Mouse (Mus musculus) lung, postnatal 0 days (tissue): Measurements from ENCODE around the gene Wbp1l.

Source experiments
- CTCF ChIP-seq: IDR thresholded peaks from 2 replicates; pipeline ENCODE4 v1.5.1; 2016; ENCODE audit warnings: antibody characterized with exemption, mild to moderate bottlenecking
- EP300 ChIP-seq: IDR thresholded peaks from 2 replicates; pipeline ENCODE4 v1.6.1; 2016; ENCODE audit warnings: antibody characterized with exemption, mild to moderate bottlenecking, control low read depth

DNA sequence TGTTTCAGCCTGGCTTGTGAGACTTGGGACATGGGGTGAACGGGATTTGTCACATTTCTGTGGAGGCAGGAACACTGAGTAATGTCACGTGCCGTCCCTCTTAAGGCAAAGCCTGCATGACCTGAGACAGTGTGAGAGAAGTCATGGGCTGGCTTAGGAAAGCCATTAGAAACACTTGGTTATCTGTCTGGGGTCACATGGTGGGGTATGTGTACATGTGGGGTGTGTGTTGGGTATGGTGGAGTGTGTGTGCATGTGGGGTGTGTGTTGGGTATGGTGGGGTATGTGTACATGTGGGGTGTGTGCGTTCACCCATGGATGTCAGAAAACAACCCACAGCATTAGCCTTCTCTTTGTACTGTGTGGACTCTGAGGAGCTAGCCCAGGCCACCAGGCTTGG is 48.5 kb upstream of the Wbp1l start:
- TF ChIP-seq CTCF (no peak), EP300 (no peak)
